Mouse (Mus musculus): Measurements from ENCODE around the gene Pced1a.

Gene Pced1a

GRCm38 (mm10) chr2:130424126-130424853, at the start of gene Pced1a, which contains the start of gene Vps16:
Gene Pced1a (minus strand): TSS chr2:130424701.
Gene Vps16 (plus strand): TSS chr2:130424339.
- DNase-seq (ENCODE audit: low read depth), result peak; percentile 81

- no peak for DNase-seq (ENCODE audit: low read depth)
These were observed 48.5 kb upstream of the Pced1a start for GRCm38 (mm10) chr2:130472908-130473510.

- DNase-seq (ENCODE audit: low read depth), result no peak
These were observed 45.4 kb upstream of the Pced1a start for GRCm38 (mm10) chr2:130469935-130470334.

- no peak for DNase-seq (ENCODE audit: low read depth)
These were observed 44.9 kb upstream of the Pced1a start for GRCm38 (mm10) chr2:130469366-130469765.

GRCm38 (mm10) chr2:130466438-130466837, 41.9 kb upstream of the Pced1a start:
- no peak for DNase-seq (ENCODE audit: low read depth)

- no peak for DNase-seq (ENCODE audit: low read depth)
These were observed 37.0 kb upstream of the Pced1a start for GRCm38 (mm10) chr2:130461287-130462071.

GRCm38 (mm10) chr2:130459576-130459975, 35.1 kb upstream of the Pced1a start:
- no peak for DNase-seq (ENCODE audit: low read depth)

- no peak for DNase-seq (ENCODE audit: low read depth)
These were observed 33.4 kb upstream of the Pced1a start for GRCm38 (mm10) chr2:130457871-130458270.

GRCm38 (mm10) chr2:130454748-130455370, 30.4 kb upstream of the Pced1a start:
- no peak for DNase-seq (ENCODE audit: low read depth)

- no peak for DNase-seq (ENCODE audit: low read depth)
These were observed 28.9 kb upstream of the Pced1a start for GRCm38 (mm10) chr2:130453421-130453820.

- DNase-seq (ENCODE audit: low read depth), result no peak
These were observed 27.8 kb upstream of the Pced1a start for GRCm38 (mm10) chr2:130452266-130452665.

- no peak for DNase-seq (ENCODE audit: low read depth)
These were observed 27.2 kb upstream of the Pced1a start for GRCm38 (mm10) chr2:130451727-130452090.

GRCm38 (mm10) chr2:130451086-130451726, 26.7 kb upstream of the Pced1a start:
- DNase-seq (ENCODE audit: low read depth), result no peak

GRCm38 (mm10) chr2:130450434-130450796, 25.9 kb upstream of the Pced1a start:
- DNase-seq (ENCODE audit: low read depth), result peak; percentile 35

GRCm38 (mm10) chr2:130449794-130450433, 25.4 kb upstream of the Pced1a start, which contains the start of gene Ptpra:
Gene Ptpra (plus strand): TSS chr2:130450278.
- DNase-seq (ENCODE audit: low read depth), result peak; percentile 73

GRCm38 (mm10) chr2:130449021-130449793, 24.7 kb upstream of the Pced1a start:
- no peak for DNase-seq (ENCODE audit: low read depth)

GRCm38 (mm10) chr2:130448449-130448848, 23.9 kb upstream of the Pced1a start:
- DNase-seq (ENCODE audit: low read depth), result no peak

GRCm38 (mm10) chr2:130442162-130442561, 17.7 kb upstream of the Pced1a start:
- no peak for DNase-seq (ENCODE audit: low read depth)

- DNase-seq (ENCODE audit: low read depth), result no peak
These were observed 15.5 kb upstream of the Pced1a start for GRCm38 (mm10) chr2:130439840-130440480.

- no peak for DNase-seq (ENCODE audit: low read depth)
These were observed 14.4 kb upstream of the Pced1a start for GRCm38 (mm10) chr2:130438861-130439260.

Data from c-Kit-positive CD71-negative TER-119-negative erythroid progenitor cells, embryonic 14.5 days (primary cell).